Mouse (Mus musculus): Measurements from ENCODE around the gene S100a4. TPM values are rescaled to one million over a fixed set of nuclear protein-coding genes. Genes with fewer than 3 reads are reported as not detected.
A peak's percentile ranks its signal among the peaks of the same experiment; 100 is the strongest.

The S100a4 gene
- total RNA-seq, 1 experiment from 2014 or later, result 29.5 TPM

- ATAC-seq (replicated peaks in 1 of 2; ENCODE audit: insufficient read depth in 1 of 2, low FRiP score in 2 of 2, low TSS enrichment in 1 of 2, low read depth in 1 of 2, poor library complexity in 2 of 2, severe bottlenecking in 2 of 2), result peak; percentile 47 to 54; a peak in 1 of 4 replicates
These were observed 40.6 kb downstream of the S100a4 start for GRCm38 (mm10) chr3:90644220-90644619.

- no peak for ATAC-seq (replicated peaks in 1 of 2; ENCODE audit: insufficient read depth in 1 of 2, low FRiP score in 2 of 2, low TSS enrichment in 1 of 2, low read depth in 1 of 2, poor library complexity in 2 of 2, severe bottlenecking in 2 of 2)
These were observed 43.7 kb downstream of the S100a4 start for GRCm38 (mm10) chr3:90647291-90647690.

- ATAC-seq (replicated peaks in 1 of 2; ENCODE audit: insufficient read depth in 1 of 2, low FRiP score in 2 of 2, low TSS enrichment in 1 of 2, low read depth in 1 of 2, poor library complexity in 2 of 2, severe bottlenecking in 2 of 2), result no peak
These were observed 45.4 kb downstream of the S100a4 start for GRCm38 (mm10) chr3:90648981-90649380.

- ATAC-seq (replicated peaks in 1 of 2; ENCODE audit: insufficient read depth in 1 of 2, low FRiP score in 2 of 2, low TSS enrichment in 1 of 2, low read depth in 1 of 2, poor library complexity in 2 of 2, severe bottlenecking in 2 of 2), result no peak
These were observed 46.3 kb downstream of the S100a4 start for GRCm38 (mm10) chr3:90649832-90650231.

GRCm38 (mm10) chr3:90652878-90653508 is 49.4 kb downstream of the S100a4 start:
- peak; percentile 56 to 80; a peak in 3 of 4 replicates for ATAC-seq (replicated peaks in 1 of 2; ENCODE audit: insufficient read depth in 1 of 2, low FRiP score in 2 of 2, low TSS enrichment in 1 of 2, low read depth in 1 of 2, poor library complexity in 2 of 2, severe bottlenecking in 2 of 2)

GRCm38 (mm10) chr3:90653717-90654116 is 50.1 kb downstream of the S100a4 start, which contains the start of gene S100a7a:
TSS of gene S100a7a (plus strand) at chr3:90654017.
- ATAC-seq (replicated peaks in 1 of 2; ENCODE audit: insufficient read depth in 1 of 2, low FRiP score in 2 of 2, low TSS enrichment in 1 of 2, low read depth in 1 of 2, poor library complexity in 2 of 2, severe bottlenecking in 2 of 2), result no peak

Other genes starting within 250 kb of the S100a4 start
- 0.60 and 1.1 TPM in 2 replicates for gene Slc27a3, start 213.8 kb upstream of the S100a4 start, total RNA-seq (2017)
- gene Ints3, start 170.1 kb upstream of the S100a4 start, total RNA-seq (2017), result 20.9 and 22.6 TPM in 2 replicates
- 0.38 TPM in 1 of 2 replicates, not detected in the other for gene Npr1, start 137.9 kb upstream of the S100a4 start, total RNA-seq (2017)
- gene Ilf2, start 127.6 kb upstream of the S100a4 start, total RNA-seq (2017), result 203 and 236 TPM in 2 replicates
- 52.2 and 60.1 TPM in 2 replicates for gene Snapin, start 112.7 kb upstream of the S100a4 start, total RNA-seq (2017)
- 109 and 142 TPM in 2 replicates for gene Chtop, start 94.3 kb upstream of the S100a4 start, total RNA-seq (2017)
- 79.8 and 83.0 TPM in 2 replicates for gene S100a1, start 89.4 kb upstream of the S100a4 start, total RNA-seq (2017)
- gene S100a13, start 89.3 kb upstream of the S100a4 start, total RNA-seq (2017), result 109 and 112 TPM in 2 replicates
- not detected in 2 replicates for gene S100a14, start 76.9 kb upstream of the S100a4 start, total RNA-seq (2017)
- not detected in 2 replicates for gene S100a16, start 66.5 kb upstream of the S100a4 start, total RNA-seq (2017)
- 1.6 TPM in 1 of 2 replicates, not detected in the other for gene S100a3, start 43.2 kb upstream of the S100a4 start, total RNA-seq (2017)
- gene S100a2, start 13.5 kb upstream of the S100a4 start, total RNA-seq (2017), result not detected in 2 replicates
- gene Gm42674, start 1.9 kb upstream of the S100a4 start, total RNA-seq (2017), result not detected in 2 replicates
- not detected in 2 replicates for gene S100a5, start 4.8 kb downstream of the S100a4 start, total RNA-seq (2017)
- gene S100a6, start 9.1 kb downstream of the S100a4 start, total RNA-seq (2017), result 37.1 and 121 TPM in 2 replicates
- not detected in 2 replicates for gene S100a7a, start 50.2 kb downstream of the S100a4 start, total RNA-seq (2017)
- 2,013 and 6,407 TPM in 2 replicates for gene S100a8, start 65.2 kb downstream of the S100a4 start, total RNA-seq (2017)
- gene S100a9, start 92.0 kb downstream of the S100a4 start, total RNA-seq (2017), result 1,063 and 5,883 TPM in 2 replicates
- gene Pglyrp4, start 123.1 kb downstream of the S100a4 start, total RNA-seq (2017), result not detected in 2 replicates
- gene Gm5849, start 174.1 kb downstream of the S100a4 start, total RNA-seq (2017), result not detected in 2 replicates

All from hematopoietic stem cell, adult 5-6 weeks (primary cell).